Mouse (Mus musculus): ENCODE data around the gene Msln. TPM values are rescaled to one million over a fixed set of nuclear protein-coding genes. Genes with fewer than 3 reads are reported as not detected.

Msln gene
- polyA plus RNA-seq, 1 experiment from 2014 or later = not detected

DNA sequence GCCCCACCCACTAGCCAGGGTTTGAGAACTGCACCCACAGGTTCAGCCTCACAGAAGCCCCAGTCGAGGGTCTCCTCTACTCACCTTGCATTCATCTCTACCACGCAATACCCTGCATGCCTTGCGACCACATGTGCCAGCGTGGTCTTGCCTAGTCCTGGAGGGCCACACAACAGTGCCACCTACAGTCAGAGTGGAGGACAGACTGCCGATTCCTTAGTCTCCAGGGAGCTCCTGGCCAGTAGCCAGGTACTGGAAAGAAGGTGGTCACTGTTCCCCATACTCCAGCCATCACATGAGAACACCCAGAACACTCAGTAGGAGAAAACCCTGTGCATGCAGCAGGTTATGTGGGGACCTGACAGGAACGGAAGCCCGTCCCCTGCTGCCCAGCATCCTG is 30.3 kb downstream of the Msln start:
- ATAC-seq (ENCODE audit: insufficient number of reproducible peaks, insufficient read depth, low FRiP score, low TSS enrichment, low read depth) = no peak
- peaks cover 66% of the 10 kb centered on the region for H3K36me3 ChIP-seq

DNA sequence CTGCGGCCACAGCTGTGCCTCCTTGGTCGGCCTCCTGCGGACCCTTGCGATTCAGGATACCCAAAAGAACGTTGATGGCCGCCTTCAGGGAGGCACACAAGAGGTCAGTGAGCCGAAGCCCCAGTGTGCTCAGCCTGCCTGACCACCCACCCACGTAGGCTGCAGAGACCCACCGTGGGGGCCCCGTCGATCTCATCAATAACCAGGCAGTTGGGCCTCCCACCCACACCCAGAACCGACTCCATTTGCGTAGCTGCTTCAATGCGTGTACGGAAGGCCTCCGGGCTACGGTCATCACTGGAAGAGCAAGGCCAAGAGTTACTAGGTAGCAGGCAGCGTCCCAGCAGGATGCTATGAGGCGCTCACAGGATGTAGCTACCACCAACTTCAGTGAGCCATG is 30.7 kb downstream of the Msln start:
- Histone ChIP-seq H3K9me3 (no peaks in the 10 kb centered on the region), H3K4me1 (replicated peaks) (peaks cover 15% of the 10 kb centered on the region), H3K36me3 (peaks cover 66% of the 10 kb centered on the region), H3K4me2 (no peak overlapping the region), H3K4me3 (replicated peaks) (no peak overlapping the region), H3K27ac (no peak overlapping the region), H3K9ac (replicated peaks) (no peak overlapping the region), H3K27me3 (peaks cover 9% of the 10 kb centered on the region)
- WGBS = 96% methylated on average over 19 of the region's 19 CpGs
- no peak for ATAC-seq (ENCODE audit: insufficient number of reproducible peaks, insufficient read depth, low FRiP score, low TSS enrichment, low read depth)

More for the DNA sequence above, 30.3 kb downstream of the Msln start:
- WGBS = 78% methylated on average over 7 of the region's 7 CpGs
- Histone ChIP-seq H3K27ac (no peak overlapping the region), H3K4me1 (replicated peaks) (peaks cover 18% of the 10 kb centered on the region), H3K27me3 (peaks cover 5% of the 10 kb centered on the region), H3K4me2 (no peak overlapping the region), H3K9ac (replicated peaks) (no peak overlapping the region), H3K9me3 (no peaks in the 10 kb centered on the region), H3K4me3 (replicated peaks) (no peak overlapping the region)

DNA sequence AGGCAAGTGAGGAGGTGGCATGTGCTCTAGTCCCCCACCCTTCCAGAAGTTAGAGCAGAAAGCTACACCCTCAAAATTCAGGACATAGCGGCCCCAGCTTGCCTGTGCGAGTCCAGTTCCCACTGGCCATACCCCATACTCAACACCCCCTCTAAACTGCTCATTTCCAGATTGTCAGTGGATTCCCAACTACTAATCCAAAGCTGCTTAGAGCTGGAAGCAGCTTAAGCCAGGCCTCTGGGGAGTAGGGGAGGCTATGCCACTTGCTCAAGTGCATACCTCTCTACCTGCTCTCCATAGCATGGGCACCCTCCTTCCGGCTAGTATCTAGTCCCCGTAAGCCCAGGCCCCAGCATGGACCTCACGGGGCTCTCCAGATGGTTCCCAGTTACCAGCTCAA is 32.7 kb downstream of the Msln start:
- Histone ChIP-seq H3K9ac (replicated peaks) (no peak overlapping the region), H3K27me3 (peaks cover 29% of the 10 kb centered on the region), H3K4me2 (no peak overlapping the region), H3K4me1 (replicated peaks) (peaks cover 19% of the 10 kb centered on the region), H3K27ac (no peak overlapping the region), H3K9me3 (no peaks in the 10 kb centered on the region), H3K4me3 (replicated peaks) (no peak overlapping the region), H3K36me3 (peaks cover 67% of the 10 kb centered on the region)
- 93% methylated on average over 5 of the region's 5 CpGs for WGBS
- ATAC-seq (ENCODE audit: insufficient number of reproducible peaks, insufficient read depth, low FRiP score, low TSS enrichment, low read depth) = no peak

DNA sequence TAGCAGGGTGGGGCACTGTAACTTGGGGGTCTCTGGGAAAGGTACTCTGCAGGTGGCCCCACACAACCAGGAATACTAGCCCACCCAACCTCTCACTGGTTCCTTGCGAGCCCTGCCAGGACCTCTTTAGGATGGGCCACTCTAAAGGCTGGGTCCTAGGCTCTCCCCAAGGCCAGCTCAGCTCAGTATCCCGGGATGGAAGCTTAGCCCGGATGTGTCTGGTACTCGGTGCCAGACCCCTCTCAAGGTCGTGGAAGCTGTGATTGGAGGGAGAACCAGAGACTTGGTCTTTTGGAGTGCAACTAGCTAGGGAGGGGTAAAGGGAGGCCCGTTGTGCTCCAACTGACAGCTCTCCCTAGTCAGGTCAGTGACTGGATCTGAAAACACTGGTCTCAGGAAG is 36.5 kb downstream of the Msln start:
- Histone ChIP-seq H3K9ac (replicated peaks) (peak overlapping the region; percentile 66), H3K27ac (no peak overlapping the region), H3K9me3 (no peaks in the 10 kb centered on the region), H3K4me1 (replicated peaks) (peaks cover 22% of the 10 kb centered on the region), H3K36me3 (peaks cover 43% of the 10 kb centered on the region), H3K4me2 (peak overlapping the region; percentile 88), H3K4me3 (replicated peaks) (peak overlapping the region; percentile 47), H3K27me3 (peaks cover 54% of the 10 kb centered on the region)
- ATAC-seq (ENCODE audit: insufficient number of reproducible peaks, insufficient read depth, low FRiP score, low TSS enrichment, low read depth) = no peak
- WGBS = 8% methylated on average over 6 of the region's 6 CpGs

DNA sequence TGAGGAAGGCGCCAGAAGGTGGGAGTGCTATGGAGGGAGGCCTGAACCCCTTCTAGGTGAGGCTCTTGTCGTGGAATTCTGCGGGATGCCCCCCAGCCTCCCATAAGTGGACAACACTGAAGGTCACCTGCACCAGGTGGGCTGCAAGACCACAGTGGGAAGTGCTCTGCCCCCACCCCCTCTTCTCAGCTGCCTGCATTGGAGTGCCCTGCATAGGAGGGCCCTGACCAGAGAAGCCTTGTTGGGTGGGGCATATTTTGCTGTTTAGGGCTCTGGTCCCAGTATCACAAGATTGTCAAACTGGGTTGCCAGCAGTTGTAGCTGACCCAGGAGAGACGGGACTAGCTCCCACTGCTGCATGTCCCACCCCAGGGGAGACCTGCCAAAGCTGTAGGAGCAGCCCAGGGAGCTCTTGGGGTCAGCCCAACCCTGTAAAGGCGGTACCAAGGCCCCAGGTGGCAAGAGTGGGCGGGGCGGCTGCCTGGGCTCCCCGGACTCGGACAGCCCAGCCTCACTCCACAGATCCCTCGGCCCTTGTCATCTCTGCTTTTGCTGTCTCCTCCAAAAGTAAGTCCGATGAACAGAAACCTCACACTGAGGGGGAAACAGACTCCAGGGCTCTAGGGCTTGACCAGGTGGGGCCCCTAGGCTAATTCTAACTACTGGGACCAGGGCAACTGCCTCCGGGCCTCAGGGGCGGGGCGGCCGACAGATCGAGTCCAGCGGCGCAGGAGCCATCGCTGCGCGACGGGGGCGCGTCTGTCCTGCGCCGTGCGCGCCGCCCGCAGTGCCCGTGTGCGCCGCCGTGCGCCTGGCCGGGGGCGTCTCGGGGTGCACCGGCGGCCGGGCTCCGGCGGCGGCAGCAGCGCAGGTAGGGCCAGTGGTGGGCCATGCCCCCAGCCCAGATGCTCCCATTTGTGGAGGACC is 37.2 kb downstream of the Msln start, which contains the start of gene Gng13:
Gene Gng13, plus strand, starts transcription at position 461 of the 927 bp plus-strand sequence.
- H3K9me3 ChIP-seq = no peaks in the 10 kb centered on the region
- peaks cover 56% of the 10 kb centered on the region for H3K27me3 ChIP-seq
- H3K27ac ChIP-seq = no peak within 1 kb of the TSS
- WGBS = under 1% methylated on average over 45 of the region's 45 CpGs
- 0 out of 2 replicates have a peak, but pooled peaks have one; percentile 6 for ATAC-seq (ENCODE audit: insufficient number of reproducible peaks, insufficient read depth, low FRiP score, low TSS enrichment, low read depth)
- H3K36me3 ChIP-seq = peaks cover 36% of the 10 kb centered on the region
- peaks cover 22% of the 10 kb centered on the region for H3K4me1 ChIP-seq (replicated peaks)
- peak within 1 kb of the TSS; percentile 47 for H3K4me3 ChIP-seq (replicated peaks)
- peak within 1 kb of the TSS; percentile 88 for H3K4me2 ChIP-seq
- H3K9ac ChIP-seq (replicated peaks) = peak within 1 kb of the TSS; percentile 66

DNA sequence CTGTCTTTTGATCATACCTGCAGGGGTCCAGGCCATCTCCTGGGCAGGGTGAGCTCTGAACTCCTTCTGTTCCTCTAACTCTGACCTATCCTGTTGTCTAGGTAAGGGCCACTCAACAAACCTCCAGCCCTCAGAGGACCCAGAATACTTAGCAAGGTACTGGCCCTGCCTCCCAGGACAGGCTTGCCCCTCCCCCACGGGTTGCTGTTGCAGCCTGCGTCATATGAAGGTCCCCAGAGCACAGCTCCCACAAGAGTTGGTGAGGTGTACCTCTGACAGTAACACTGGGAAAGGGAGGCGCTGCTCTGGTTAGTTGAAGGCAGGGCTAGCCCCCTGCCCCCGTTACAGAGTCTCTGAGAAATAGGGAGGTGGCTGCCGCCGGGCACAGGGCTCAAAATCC is 38.0 kb downstream of the Msln start:
- Histone ChIP-seq H3K4me3 (replicated peaks) (no peak overlapping the region), H3K27me3 (peaks cover 58% of the 10 kb centered on the region), H3K9ac (replicated peaks) (no peak overlapping the region), H3K4me2 (no peak overlapping the region), H3K4me1 (replicated peaks) (peaks cover 22% of the 10 kb centered on the region), H3K27ac (no peak overlapping the region), H3K9me3 (no peaks in the 10 kb centered on the region), H3K36me3 (peaks cover 27% of the 10 kb centered on the region)
- WGBS = 5% methylated on average over 6 of the region's 6 CpGs
- ATAC-seq (ENCODE audit: insufficient number of reproducible peaks, insufficient read depth, low FRiP score, low TSS enrichment, low read depth) = no peak

DNA sequence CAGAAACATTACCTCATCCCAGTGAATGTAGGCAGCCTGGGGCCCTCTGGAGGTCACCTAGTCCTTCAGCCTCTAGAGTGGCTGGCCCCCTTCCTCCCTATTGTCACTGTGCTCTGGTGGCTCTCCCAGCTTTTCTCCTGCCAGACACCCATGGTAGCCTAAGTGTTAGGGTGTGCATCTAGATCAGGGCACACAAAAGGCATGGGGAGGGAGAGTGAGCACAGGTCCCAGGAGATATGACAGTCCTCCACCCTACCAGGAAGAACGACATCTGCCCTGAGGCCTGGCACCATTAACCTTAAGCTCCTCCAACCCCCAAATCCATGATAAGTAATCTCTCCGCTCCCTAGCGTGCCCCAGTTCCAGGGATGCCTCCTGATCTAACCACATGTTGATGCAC is 38.6 kb downstream of the Msln start:
- no peak overlapping the region for H3K27ac ChIP-seq
- WGBS = 57% methylated on average over 3 of the region's 3 CpGs
- peaks cover 22% of the 10 kb centered on the region for H3K4me1 ChIP-seq (replicated peaks)
- no peak overlapping the region for H3K4me3 ChIP-seq (replicated peaks)
- no peaks in the 10 kb centered on the region for H3K9me3 ChIP-seq
- H3K4me2 ChIP-seq = no peak overlapping the region
- no peak overlapping the region for H3K9ac ChIP-seq (replicated peaks)
- peaks cover 58% of the 10 kb centered on the region for H3K27me3 ChIP-seq
- H3K36me3 ChIP-seq = peaks cover 22% of the 10 kb centered on the region
- no peak for ATAC-seq (ENCODE audit: insufficient number of reproducible peaks, insufficient read depth, low FRiP score, low TSS enrichment, low read depth)

DNA sequence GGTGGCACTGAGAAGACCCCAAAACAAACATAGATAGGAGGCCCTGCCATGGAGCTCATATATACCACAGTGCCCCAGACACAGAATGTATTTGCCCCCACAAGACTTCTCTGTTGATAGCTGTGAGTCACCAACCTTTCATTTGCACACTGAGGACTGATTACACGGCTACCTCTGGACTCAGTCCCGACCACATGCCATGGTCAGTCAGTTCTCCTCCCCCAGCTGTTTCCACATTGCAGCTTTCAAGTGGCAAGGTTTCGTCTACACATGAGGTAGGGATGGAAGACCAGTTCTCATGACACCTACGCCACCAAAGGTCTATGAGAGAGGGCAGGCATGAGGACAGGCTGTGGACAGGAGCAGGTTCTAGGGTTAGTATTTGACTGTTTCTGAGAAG is 43.0 kb downstream of the Msln start:
- no peak overlapping the region for H3K9ac ChIP-seq (replicated peaks)
- peaks cover 25% of the 10 kb centered on the region for H3K27me3 ChIP-seq
- no peak overlapping the region for H3K4me2 ChIP-seq
- no peak overlapping the region for H3K27ac ChIP-seq
- WGBS = 79% methylated on average over 4 of the region's 4 CpGs
- H3K4me1 ChIP-seq (replicated peaks) = peaks cover 3% of the 10 kb centered on the region
- no peak overlapping the region for H3K4me3 ChIP-seq (replicated peaks)
- no peak for ATAC-seq (ENCODE audit: insufficient number of reproducible peaks, insufficient read depth, low FRiP score, low TSS enrichment, low read depth)
- no peaks in the 10 kb centered on the region for H3K36me3 ChIP-seq
- H3K9me3 ChIP-seq = peaks cover 8% of the 10 kb centered on the region; the same call in 1 of the 2 replicates

DNA sequence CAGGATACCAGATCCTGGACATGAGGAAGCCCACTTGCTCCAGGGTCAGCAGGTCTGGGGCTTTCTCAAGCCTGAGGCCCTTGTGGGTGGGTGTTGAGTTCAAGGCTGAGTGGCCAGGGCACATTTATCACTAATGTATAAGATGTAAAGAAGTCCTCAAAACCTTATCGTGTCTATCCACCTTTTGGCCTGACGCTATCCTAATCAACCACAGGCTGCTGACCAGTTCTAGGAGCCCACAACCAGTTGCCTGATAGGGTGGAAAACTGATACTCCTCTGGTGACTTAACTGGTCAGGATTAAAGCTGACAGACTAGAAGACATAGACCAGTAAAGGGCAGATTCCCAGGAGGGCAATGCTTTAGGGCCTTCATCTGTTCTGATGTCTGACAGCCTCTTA is 44.2 kb downstream of the Msln start:
- H3K27ac ChIP-seq = no peak overlapping the region
- H3K4me3 ChIP-seq (replicated peaks) = no peak overlapping the region
- H3K27me3 ChIP-seq = peaks cover 14% of the 10 kb centered on the region
- no peak for ATAC-seq (ENCODE audit: insufficient number of reproducible peaks, insufficient read depth, low FRiP score, low TSS enrichment, low read depth)
- H3K9me3 ChIP-seq = peaks cover 8% of the 10 kb centered on the region; the same call in 1 of the 2 replicates
- no peak overlapping the region for H3K4me2 ChIP-seq
- H3K9ac ChIP-seq (replicated peaks) = no peak overlapping the region
- 87% methylated on average over 2 of the region's 2 CpGs for WGBS
- no peaks in the 10 kb centered on the region for H3K36me3 ChIP-seq
- no peaks in the 10 kb centered on the region for H3K4me1 ChIP-seq (replicated peaks)

DNA sequence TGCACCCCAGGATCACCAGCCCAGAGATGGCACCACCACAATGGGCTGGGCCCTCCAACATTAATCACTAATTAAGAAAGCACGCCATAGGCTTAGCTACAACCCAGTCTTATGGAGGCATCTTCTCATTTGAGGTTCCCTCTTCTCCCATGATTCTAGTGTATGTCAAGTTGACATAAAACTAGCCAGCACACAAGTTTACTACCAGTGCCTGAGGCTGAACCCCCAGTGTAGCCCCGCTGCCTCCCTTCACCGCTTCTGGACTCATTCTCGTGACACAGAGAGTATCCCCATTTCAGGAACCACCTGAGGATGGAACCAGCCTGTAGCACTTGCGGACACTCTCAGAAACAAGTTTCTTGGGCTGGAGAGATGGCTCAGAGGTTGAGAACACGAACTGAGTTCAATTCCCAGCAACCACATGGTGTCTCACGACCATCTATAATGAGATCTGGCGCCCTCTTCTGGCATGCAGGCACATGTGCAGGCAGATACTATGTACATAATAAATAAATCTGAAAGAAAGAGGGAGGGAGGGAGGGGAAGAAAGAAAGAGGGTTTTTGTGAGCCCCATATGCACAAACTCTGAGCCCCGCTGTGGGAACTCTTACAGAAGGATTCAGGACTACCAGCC is 53.2 kb downstream of the Msln start:
- no peak for ATAC-seq (ENCODE audit: insufficient number of reproducible peaks, insufficient read depth, low FRiP score, low TSS enrichment, low read depth)
- Histone ChIP-seq H3K4me2 (no peak overlapping the region), H3K9ac (replicated peaks) (no peak overlapping the region), H3K27ac (no peak overlapping the region), H3K27me3 (no peaks in the 10 kb centered on the region; the same call in 1 of the 2 replicates), H3K4me1 (replicated peaks) (peaks cover 7% of the 10 kb centered on the region), H3K36me3 (no peaks in the 10 kb centered on the region), H3K4me3 (replicated peaks) (no peak overlapping the region), H3K9me3 (no peaks in the 10 kb centered on the region)
- 58% methylated on average over 9 of the region's 9 CpGs for WGBS

Measured in limb, embryonic 12.5 days (tissue).